Mouse (Mus musculus): Measurements from ENCODE around the gene Skil.

- TF ChIP-seq POLR2A (IDR thresholded peaks at IDR 0.05; ENCODE audit: borderline replicate concordance, extremely low read depth, insufficient read depth, insufficient read length, poor library complexity, severe bottlenecking) (no peak), CTCF (IDR thresholded peaks at IDR 0.05; ENCODE audit: borderline replicate concordance, extremely low read depth, insufficient read depth, insufficient read length) (no peak)
Observed at GRCm38 (mm10) chr3:31093196-31093595, 1.7 kb upstream of the Skil start.
